Mouse (Mus musculus): ENCODE data around the gene Myl6b.

Myl6b gene

GRCm38 (mm10) chr10:128498590-128498989 lies at the start of gene Myl6b:
TSS of gene Myl6b (minus strand) at chr10:128498685.
- peak; percentile 93 to 96 for DNase-seq (ENCODE audit: low spot score in 2 of 2)

GRCm38 (mm10) chr10:128547361-128548032 lies 49.0 kb upstream of the Myl6b start, which contains the start of gene Zc3h10:
TSS of gene Zc3h10 (minus strand) at chr10:128547774.
- peak; percentile 94 to 97 for DNase-seq (ENCODE audit: low spot score in 2 of 2)

- no peak for DNase-seq (ENCODE audit: low spot score in 2 of 2)
Observed at GRCm38 (mm10) chr10:128546787-128547186, 48.3 kb upstream of the Myl6b start.

GRCm38 (mm10) chr10:128546361-128546760 lies 47.9 kb upstream of the Myl6b start:
- no peak for DNase-seq (ENCODE audit: low spot score in 2 of 2)

- DNase-seq (ENCODE audit: low spot score in 2 of 2): no peak
Observed at GRCm38 (mm10) chr10:128545570-128545898, 47.0 kb upstream of the Myl6b start.

- DNase-seq (ENCODE audit: low spot score in 2 of 2): no peak
Observed at GRCm38 (mm10) chr10:128544674-128545569, 46.4 kb upstream of the Myl6b start.

GRCm38 (mm10) chr10:128544151-128544657 lies 45.7 kb upstream of the Myl6b start:
- DNase-seq (ENCODE audit: low spot score in 2 of 2): no peak

GRCm38 (mm10) chr10:128543100-128543499 lies 44.6 kb upstream of the Myl6b start:
- no peak for DNase-seq (ENCODE audit: low spot score in 2 of 2)

GRCm38 (mm10) chr10:128538340-128538870 lies 39.9 kb upstream of the Myl6b start:
- no peak for DNase-seq (ENCODE audit: low spot score in 2 of 2)

- DNase-seq (ENCODE audit: low spot score in 2 of 2): peak; percentile 84 to 92
Observed at GRCm38 (mm10) chr10:128536266-128536940, 37.9 kb upstream of the Myl6b start.

- DNase-seq (ENCODE audit: low spot score in 2 of 2): no peak
Observed at GRCm38 (mm10) chr10:128535624-128536265, 37.3 kb upstream of the Myl6b start.

- no peak for DNase-seq (ENCODE audit: low spot score in 2 of 2)
Observed at GRCm38 (mm10) chr10:128535206-128535605, 36.7 kb upstream of the Myl6b start.

GRCm38 (mm10) chr10:128526366-128527356 lies 28.2 kb upstream of the Myl6b start:
- no peak for DNase-seq (ENCODE audit: low spot score in 2 of 2)

- peak; percentile 80 to 90 for DNase-seq (ENCODE audit: low spot score in 2 of 2)
Observed at GRCm38 (mm10) chr10:128525671-128526308, 27.3 kb upstream of the Myl6b start, which contains the start of gene Esyt1. TSS of gene Esyt1 (minus strand) at chr10:128525871.

GRCm38 (mm10) chr10:128524732-128525662 lies 26.5 kb upstream of the Myl6b start:
- peak; percentile 37 to 47 for DNase-seq (ENCODE audit: low spot score in 2 of 2)

GRCm38 (mm10) chr10:128524111-128524731 lies 25.7 kb upstream of the Myl6b start:
- DNase-seq (ENCODE audit: low spot score in 2 of 2): no peak

GRCm38 (mm10) chr10:128522351-128522750 lies 23.9 kb upstream of the Myl6b start:
- no peak for DNase-seq (ENCODE audit: low spot score in 2 of 2)

- no peak for DNase-seq (ENCODE audit: low spot score in 2 of 2)
Observed at GRCm38 (mm10) chr10:128520591-128520990, 22.1 kb upstream of the Myl6b start.

Measured in frontal cortex, postnatal 36 days (tissue).